Mouse (Mus musculus): ENCODE results near the gene Nek9. TPM values are rescaled to one million over a fixed set of nuclear protein-coding genes. Genes with fewer than 3 reads are reported as not detected.

The Nek9 gene
- total RNA-seq, 2 experiments from 2014 or later: 35.7 to 36.3 TPM

DNA sequence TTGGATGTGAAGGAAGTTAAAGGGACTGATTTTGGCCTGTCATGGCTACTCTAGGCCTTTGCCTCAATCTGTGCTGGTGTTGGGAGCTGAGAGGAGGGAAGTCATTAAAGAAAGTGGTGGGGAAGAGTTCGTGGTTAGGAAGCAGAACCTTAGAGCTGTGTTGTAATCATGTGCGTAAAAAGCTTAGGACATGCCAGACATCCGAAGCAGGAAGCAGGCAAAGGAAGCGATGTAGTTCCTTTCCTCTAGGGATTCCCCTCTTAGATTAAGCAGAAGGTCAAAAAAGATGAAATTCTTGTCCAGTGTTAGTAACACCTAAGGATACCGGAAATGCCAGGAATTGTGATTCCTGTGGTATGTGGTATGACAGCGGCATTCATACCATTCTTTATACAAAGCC is 9.2 kb upstream of the Nek9 start:
- DNase-seq (ENCODE audit: low spot score in 2 of 2): no peak

DNA sequence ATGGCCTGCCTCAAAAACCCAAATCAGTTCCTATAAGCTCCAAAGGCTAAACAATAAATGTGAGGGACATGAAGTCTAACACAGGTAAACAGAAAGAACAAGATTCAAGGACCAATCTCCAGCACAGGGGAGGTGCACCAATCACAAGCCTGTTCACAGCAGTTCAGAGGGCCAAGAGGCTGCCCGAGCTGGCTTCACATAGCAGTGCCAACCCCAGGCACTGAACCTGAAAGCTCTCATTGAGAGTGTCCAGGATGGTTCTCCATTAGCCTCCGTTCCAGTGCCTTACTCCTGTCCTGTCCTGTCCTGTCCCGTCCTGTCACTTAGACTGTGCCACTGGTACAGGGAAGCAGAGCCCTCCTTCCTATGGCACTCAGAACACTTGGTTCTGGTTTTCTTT is 8.0 kb upstream of the Nek9 start:
- no peak for DNase-seq (ENCODE audit: low spot score in 2 of 2)

DNA sequence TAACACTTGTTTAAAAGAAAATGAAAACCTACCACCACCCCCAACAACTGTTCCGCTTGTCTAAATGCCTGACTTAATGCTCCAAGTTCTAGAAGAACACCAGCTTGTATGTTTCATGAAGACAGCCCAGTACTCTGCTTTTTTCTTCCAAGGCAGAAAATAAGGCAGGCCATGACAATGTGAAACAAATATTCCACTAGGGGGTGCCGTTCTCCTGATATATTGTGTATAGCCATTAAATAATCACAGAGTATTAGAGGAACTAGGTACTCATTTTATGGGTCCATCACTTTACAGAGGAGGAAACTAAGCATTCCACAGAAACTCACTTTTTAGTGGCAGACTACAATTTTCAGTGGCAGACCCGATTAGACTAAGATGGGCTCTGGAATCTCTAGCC is 7.2 kb upstream of the Nek9 start:
- DNase-seq (ENCODE audit: low spot score in 2 of 2): peak; percentile 13 to 48

DNA sequence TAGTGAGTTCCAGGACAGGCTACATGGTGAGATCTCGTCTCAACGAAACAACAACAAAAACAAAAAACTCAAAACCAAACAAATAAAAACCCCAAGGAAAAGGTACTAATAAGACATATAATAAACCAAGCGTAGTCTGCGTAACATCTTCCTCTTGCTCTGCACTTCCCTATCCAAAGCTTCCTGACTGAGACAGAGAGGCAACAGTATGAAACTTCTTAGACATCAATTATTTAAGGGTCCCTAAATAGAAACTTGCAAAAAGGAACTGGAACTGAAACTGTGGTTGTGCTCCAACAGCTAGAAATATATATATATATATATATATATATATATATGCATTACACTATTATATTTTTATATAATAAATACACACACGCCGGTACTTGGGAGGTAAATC is 6.4 kb upstream of the Nek9 start:
- no peak for DNase-seq (ENCODE audit: low spot score in 2 of 2)

DNA sequence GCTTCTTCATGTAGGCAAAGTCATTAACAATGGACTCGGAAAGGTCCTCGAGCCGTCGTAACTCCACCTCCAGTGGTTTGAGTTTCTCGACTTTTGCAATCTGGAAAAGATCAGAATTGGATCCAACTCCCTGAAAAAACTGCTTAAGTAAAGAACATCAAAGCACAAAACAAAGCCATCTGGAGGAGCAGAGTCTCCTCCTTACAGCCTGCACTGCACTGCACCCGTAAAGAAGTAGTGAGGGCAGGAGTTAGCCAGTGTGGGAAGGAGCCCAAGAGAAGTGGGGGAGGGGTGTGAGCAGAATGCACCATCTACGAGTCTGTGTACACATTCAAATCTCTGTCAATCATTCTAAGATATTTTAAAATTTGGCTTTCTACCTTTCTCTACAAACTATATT is 5.1 kb upstream of the Nek9 start:
- DNase-seq (ENCODE audit: low spot score in 2 of 2): no peak

DNA sequence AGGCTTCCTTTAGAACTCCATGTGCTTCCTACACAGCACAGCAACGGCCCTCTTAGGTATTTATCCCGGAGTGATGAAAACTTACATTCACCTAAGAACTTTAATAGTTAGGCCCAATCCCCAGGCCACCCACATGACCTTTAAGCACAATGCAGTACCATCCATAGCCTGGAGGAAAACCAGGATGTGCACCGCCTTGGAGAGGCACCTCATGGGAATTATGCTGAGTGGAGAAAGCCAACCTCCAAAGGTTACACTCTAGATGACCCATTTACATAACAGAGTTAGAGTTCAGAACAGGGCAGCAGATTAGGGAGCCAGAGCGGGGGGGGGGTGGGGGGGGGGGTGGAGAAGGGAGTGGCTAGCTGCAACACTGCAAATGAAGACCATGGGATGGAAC is 3.1 kb upstream of the Nek9 start:
- no peak for DNase-seq (ENCODE audit: low spot score in 2 of 2)

DNA sequence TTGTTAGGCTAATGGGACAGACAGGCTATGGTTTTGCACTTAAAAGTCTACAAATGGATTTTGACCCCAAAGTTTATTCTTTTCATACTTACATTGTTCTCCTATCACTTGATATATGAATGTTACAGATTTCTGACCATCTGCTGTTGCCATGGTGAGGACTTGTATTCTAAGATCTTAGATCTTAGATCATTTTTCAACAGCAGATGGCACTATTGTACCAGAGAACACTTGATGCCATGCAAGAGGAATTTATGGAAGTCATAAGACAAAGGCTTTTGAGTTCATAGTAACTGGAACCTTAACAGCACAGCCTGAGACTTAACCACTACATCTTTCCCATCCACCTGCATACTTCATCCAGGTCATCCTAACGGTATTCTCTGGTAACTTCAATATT is 2.0 kb upstream of the Nek9 start:
- DNase-seq (ENCODE audit: low spot score in 2 of 2): peak in 1 of 2 experiments; percentile 13

DNA sequence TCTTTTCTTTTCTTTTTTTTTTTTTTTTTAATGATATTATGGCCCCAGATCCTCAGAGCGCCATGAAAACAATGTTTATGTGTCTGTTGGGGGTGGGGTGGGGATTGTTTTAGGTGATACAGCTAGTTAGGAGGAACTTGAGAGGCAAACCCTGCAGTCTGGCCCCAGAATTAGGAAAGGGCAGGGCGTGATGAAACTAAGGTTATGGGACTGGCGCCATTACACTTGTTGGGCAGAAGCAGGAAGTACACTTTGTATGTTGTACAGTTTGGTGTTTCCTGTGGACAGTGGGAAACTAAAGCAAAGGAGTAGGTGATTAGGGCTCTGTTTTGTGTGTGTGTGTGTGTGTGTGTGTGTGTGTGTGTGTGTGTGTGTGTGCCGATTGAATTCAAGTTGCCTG is 785 bp upstream of the Nek9 start:
- no peak for DNase-seq (ENCODE audit: low spot score in 2 of 2)

DNA sequence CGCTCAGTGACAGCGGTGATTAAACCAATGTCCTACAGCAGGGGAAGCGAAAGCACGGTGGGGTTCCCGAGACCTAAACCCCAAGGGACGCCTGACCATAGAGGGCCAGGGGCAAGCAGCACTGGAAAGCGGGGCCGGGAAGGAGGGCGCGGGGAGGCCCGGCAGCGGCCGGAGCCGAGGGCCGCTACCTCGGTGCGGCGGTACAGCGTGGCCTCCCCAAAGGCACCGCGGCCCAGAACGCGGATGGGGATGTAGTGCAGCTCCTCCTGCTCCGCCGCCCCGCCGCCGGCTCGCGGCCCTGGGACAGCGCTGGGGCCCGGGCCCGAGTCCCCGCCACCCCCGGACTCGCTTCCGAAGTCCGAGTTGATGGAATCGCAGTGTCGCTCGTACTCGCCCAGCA is 347 bp downstream of the Nek9 start:
- DNase-seq (ENCODE audit: low spot score in 2 of 2): no peak

DNA sequence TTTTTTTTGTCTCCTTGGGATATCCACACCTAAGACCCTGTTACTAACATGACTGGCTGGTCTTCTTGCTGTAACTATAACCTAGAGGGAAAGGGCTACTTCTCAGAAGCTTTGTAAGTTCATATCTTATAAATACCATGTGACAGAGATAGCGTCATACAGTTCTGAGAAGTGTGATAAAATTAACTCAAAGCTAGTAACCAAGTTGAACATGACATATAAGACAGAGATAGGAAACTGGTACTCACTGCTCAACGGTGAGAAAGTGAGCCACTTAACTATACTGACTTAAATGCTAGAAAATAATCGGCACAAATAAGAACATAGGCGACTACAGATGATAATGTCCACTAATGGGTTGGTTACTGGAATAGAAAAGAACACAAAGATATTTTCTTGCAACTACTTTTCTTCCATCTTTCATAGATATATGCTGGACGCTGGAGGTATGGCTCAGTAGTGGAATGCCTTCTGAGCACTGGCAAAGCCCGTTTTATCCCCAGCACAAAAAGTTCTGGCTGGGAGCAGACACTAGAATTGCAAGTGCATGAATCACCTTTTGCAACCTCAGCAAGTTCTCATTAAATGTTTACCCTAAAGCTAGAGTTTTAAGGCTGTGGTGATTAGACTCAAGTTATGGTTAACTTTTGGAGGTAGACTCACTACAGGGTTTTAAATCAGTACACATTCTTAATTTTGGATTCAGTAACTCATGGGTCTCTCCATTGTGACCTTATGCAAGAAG is 1.4 kb downstream of the Nek9 start:
- no peak for DNase-seq (ENCODE audit: low spot score in 2 of 2)

DNA sequence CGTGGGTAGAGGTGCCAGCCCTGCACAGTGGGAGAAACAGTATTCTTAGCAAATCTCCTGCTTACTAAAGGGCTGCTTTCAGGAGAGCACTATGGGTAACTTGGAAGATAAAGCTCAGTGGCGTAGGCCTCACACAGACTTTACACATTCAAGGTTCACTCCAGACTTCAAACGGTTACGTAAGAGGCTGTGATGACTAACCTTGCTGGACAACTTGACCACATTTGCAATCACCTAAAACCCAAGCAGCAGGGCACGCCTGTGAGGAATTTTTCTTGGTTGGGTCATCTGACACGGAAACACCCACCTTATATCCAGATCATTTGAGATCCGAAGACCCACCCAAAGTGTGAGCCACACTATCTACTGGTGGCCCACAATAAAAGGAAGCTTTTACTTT is 9.0 kb downstream of the Nek9 start:
- no peak for DNase-seq (ENCODE audit: low spot score in 2 of 2)

DNA sequence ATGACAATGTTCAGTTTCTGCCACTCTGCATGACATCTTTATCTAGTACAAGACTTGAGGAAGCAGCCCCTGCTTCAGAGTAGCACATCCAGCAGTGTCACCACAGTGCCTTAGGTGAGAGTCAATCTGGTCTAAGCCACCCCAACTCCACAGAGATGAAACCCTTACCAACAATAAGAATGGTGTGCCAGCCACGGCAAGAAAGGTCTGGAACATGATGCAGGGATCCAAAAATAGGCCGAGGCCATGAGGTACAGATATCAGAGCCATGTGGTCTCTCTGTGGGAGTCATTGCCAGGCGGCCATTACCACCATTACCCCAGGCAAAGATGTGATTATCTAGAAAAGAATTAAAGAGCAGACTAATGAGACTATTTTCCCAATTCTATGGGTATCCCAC is 30.5 kb downstream of the Nek9 start:
- DNase-seq (ENCODE audit: low spot score in 2 of 2): no peak

DNA sequence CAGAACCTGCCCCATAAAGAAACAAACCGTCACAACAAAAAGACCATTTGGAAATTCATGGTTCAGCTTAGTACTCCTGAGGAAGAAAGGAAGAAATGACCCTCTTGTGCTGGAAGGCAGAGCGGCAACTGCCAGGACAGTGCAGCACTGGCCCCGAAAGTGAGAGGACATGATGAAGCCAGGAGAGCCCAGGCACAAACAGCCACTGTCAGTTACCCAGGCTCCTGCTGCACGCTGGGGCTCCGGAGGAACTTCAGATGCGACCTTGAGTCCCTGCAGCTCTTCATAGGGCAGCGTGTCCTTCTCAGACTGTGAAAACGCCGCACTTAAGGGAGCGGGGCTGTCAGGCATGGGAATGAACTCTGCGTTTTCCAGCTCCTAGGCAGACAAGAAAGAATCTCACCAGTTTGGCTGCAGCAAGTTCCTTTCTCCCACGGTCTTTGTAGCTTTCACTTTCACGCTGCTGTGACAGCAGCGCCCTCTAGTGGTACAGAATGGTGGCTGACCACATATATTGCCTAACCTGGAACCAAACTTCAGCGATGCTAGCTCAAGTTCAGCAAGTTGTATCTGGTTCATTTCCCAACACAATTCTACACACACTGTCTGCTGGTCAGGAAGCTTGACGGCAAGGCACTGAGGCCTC is 33.8 kb downstream of the Nek9 start:
- DNase-seq (ENCODE audit: low spot score in 2 of 2): peak; percentile 81 to 87

DNA sequence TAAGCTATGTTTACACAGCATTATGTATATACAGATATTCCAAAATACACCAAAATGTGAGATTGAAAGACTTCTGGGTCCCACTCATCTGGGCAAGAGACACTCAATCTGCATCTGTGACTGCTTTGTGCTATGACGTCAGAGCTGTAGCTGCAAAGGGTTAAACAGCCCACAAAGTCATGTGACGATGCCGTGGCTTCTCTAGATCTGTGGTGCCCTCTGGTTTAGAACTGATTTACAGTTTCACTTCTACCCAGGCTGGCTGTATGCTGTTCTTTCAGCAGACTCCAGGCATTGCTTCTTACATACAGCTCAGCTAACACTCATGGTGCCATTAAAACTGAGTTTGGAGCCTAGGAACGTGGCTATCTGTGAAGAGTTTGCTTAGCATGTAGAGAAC is 34.4 kb downstream of the Nek9 start:
- DNase-seq (ENCODE audit: low spot score in 2 of 2): no peak

DNA sequence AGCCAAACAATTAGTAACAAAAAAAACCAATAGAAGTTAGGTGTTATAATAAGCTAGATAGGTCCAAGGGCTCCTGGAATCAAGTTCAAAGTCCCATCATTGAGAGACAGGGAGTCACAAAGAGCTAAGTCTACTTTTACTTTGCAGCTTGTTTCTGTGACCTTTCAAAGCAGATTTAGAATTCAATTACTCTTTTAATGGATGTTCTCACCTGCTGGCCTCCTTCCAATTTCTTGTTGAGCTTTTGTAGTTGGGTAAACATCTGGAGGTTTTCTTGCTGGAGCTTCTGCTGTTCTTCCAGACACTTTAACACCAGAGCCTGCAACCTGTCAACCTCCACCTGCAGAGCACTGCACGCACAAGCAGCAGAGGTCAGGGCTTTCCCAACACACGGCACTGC is 35.9 kb downstream of the Nek9 start:
- DNase-seq (ENCODE audit: low spot score in 2 of 2): no peak

DNA sequence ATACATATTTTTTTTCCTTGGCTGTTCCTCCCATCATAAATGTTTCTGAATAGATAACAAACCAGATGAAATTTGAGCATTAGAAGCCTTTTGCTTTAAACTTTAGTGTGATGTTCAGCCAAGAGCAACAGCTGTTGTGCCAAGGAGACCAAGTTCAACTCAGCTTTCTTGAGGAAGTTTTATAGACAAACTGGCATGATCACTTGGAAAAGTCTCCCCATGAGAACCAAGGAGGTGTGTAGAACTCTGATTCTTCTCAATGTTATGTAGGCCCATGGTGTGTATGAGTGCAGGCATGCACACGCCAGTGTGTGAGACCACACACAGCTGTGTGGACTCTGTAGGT is 40.4 kb downstream of the Nek9 start:
- no peak for DNase-seq (ENCODE audit: low spot score in 2 of 2)

DNA sequence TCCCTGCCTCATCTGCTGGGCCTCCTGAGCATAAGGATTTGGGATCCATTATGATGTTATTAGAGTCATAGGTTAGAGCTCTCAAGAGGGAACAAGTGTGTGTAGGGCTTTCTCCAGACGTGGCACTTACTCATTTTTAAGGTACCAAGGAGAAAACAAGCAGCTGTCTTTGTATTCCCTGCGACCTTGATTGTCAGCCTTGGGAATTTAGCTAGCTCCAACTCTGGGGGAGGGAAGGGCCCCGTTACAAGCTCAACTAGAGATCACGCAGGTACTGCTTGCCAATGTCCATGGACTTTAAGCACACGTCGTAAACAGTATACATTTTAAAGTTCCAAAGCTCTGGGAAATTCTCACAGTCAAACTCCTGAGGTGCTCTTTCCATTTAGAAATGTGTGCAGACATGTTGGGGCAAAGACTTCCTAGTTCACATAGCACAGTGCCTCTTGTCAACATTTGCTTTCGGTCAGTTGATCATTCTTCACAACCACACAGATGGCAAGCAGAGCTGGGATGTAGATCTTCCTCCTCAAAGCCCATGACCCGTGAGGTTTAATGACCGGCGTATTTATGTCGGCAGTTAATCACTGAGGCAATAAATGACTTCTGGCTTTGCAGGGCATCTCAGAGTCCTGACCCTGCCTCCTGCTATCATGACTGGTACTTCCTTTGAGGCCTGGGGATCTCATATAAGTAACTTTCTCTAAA is 40.9 kb downstream of the Nek9 start:
- DNase-seq (ENCODE audit: low spot score in 2 of 2): no peak

DNA sequence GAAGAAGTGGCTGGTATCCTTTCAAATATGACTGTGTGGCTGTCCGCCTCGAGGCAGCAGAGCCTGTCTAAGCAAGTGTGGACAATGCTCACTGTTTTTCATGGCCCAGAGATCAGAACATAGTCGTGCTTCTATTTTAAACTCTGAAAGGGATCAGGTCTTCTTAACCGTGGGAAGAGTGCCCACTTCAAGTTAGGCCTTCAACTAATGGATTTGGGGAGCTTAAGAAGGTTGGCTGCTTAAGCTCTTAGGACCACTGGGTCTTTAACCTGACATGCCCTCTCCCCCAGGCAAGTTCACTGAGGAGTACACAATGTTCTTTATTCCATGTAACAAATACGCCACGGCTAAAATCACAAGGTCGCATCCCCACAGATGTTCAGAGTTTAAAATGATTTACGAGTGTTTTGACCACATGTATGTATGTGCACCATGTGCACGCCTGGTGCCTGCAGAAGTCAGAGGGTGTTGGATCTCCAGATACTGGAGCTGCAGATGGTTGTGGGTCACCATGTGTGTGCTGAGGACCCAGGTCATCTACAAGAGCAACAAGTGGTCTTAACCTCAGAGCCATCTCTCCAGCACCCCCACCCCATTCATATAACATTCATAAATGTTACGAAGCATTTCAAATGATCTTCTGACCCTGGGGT is 41.7 kb downstream of the Nek9 start:
- no peak for DNase-seq (ENCODE audit: low spot score in 2 of 2)

DNA sequence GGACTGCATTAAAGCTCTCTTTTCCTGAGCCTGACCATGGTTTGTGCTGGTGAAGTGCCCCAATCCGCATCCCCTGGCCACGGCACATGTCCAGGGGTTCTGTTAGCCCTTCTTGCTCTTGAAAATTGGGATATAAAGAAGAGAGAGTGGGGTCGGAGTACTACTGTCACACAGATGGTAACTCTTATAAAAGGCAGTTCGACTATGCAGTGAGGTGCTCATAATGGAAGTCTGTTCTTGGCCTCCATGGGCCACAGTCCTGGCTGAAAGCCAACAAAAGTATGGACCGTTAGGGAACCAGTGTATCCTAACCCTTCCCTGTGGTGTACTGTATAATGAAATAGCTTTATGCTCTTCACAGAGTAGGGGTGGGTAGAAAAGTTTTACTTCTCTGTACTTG is 42.2 kb downstream of the Nek9 start:
- DNase-seq (ENCODE audit: low spot score in 2 of 2): no peak

DNA sequence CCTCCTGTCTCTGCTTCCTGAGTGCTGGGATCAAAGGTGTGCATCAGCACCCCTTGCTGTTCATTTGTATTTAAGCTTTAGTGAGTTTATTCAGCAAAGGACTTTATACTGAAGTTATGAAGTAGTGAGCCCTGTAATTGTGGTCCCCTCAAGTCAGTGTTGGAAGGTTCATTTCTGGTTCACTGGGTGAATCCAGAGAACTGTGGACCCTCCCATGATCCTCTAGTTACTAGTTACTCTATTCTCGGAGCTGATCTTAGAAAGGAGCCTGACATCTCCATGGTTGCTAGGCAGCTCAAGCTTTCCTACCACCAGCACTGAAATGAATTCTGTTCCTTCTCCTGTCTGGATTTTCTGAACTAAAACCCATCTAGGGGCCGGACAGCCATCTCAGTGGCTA is 43.7 kb downstream of the Nek9 start:
- DNase-seq (ENCODE audit: low spot score in 2 of 2): no peak

DNA sequence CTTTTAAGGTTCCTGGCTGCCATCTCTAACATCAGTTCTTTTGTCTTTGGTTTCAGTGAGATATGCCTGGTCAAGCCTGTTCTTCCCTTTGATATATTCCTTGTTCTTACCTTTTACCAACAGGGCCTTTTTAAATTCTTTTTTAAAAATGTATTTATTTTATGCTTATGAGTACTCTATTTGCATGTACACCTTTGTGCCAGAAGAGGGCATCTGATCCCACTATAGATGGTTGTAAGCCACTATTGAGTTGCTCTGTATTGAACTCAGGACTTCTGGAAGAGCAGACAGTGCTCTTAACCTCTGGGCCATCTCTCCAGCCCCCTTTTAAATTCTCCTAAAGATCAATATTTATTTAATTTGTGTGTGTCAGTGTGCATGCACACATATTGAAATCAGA is 46.3 kb downstream of the Nek9 start:
- no peak for DNase-seq (ENCODE audit: low spot score in 2 of 2)

DNA sequence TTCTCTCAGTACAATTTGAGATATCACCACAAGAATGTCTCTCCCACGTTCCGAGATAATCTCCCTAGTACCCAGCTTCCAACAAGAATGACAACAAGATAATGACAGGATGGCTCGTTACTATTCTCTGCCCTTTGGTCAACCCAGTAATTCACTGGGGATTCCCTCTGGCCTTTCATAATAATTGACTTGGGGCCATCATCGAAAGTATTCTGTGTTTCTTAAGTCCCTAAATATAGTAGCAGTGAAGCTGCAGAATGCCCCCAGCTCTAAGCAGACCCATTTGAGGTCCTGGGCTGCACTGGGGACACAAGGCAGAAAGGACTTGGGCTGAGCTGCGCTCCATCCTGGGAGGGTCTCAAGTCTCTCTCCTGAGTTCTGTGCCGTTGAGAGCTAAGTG is 46.9 kb downstream of the Nek9 start:
- no peak for DNase-seq (ENCODE audit: low spot score in 2 of 2)

Measured in left cerebral cortex, adult 18-20 months (tissue).